10 mouse cellular contexts compared by ENCODE assay signal in genomic region chr2:157914889-157915517, GRCm38 (mm10). TPM values are rescaled to one million over a fixed set of nuclear protein-coding genes. Genes with fewer than 3 reads are reported as not detected.
DNase-seq lines count a peak whose midpoint lies in the region; ATAC-seq and TF ChIP-seq lines count a peak whose summit lies in the region.
"Had no signal": no experiment of that assay in that cellular context is flagged by ENCODE, and none has a peak within 500 bp of the region (broad histone marks: within the 10 kb centered on the region; RNA-seq: fewer than 3 reads in every experiment).

No protein-coding gene starts in this region.

- peak overlapping the region; percentile 37 for H3K4me3 ChIP-seq in embryonic facial prominence, embryonic 14.5 days (ENCODE audit: low read depth, low read length)
- peak overlapping the region; percentile 59 for H3K4me3 ChIP-seq in layer of hippocampus, adult 2 months
- H3K4me3 ChIP-seq in neural tube, embryonic 13.5 days: peak overlapping the region; percentile 64
- H3K4me3 ChIP-seq: liver, embryonic 15.5 days had no signal

- H3K36me3 ChIP-seq in embryonic facial prominence, embryonic 14.5 days (ENCODE audit: control insufficient read depth, insufficient read depth, low read length): no peaks in the 10 kb centered on the region
- H3K36me3 ChIP-seq in neural tube, embryonic 13.5 days: no peaks in the 10 kb centered on the region
- H3K36me3 ChIP-seq: liver, embryonic 15.5 days had no signal

- H3K27me3 ChIP-seq in embryonic facial prominence, embryonic 14.5 days (replicated peaks; ENCODE audit: control insufficient read depth, insufficient read depth, low read length): peaks cover 47% of the 10 kb centered on the region
- peaks cover 40% of the 10 kb centered on the region for H3K27me3 ChIP-seq in neural tube, embryonic 13.5 days

- H3K4me2 ChIP-seq in embryonic facial prominence, embryonic 14.5 days (ENCODE audit: low read depth, low read length): peak overlapping the region; percentile 61
- peak overlapping the region; percentile 74 for H3K4me2 ChIP-seq in neural tube, embryonic 13.5 days
- H3K4me2 ChIP-seq: liver, embryonic 15.5 days had no signal

- peak overlapping the region; percentile 30; the same call in 1 of the 2 replicates for H3K9ac ChIP-seq in embryonic facial prominence, embryonic 14.5 days (ENCODE audit: low read depth, low read length)
- peak overlapping the region; percentile 84 for H3K9ac ChIP-seq in neural tube, embryonic 13.5 days
- H3K9ac ChIP-seq: liver, embryonic 15.5 days had no signal

- no peak for ATAC-seq in embryonic facial prominence, embryonic 14.5 days (ENCODE audit: low read depth)
- peak; percentile 40 for ATAC-seq in neural tube, embryonic 13.5 days (ENCODE audit: low read depth)

- DNase-seq in kidney, postnatal 10 days: peak; percentile 23
- no peak for DNase-seq in kidney, adult 8-10 months
- DNase-seq in embryonic facial prominence, embryonic 14.5 days (ENCODE audit: low spot score): no peak
- peak in 1 of 2 experiments; percentile 53 for DNase-seq in layer of hippocampus, adult 2 months (ENCODE audit: low spot score in 2 of 2)
- DNase-seq in embryo, embryonic 10.5 days (ENCODE audit: low spot score): no peak
- no peak for DNase-seq in gastrocnemius, adult 8-10 months (ENCODE audit: low spot score in 2 of 2)
- no peak for DNase-seq in lung, postnatal 25 days (ENCODE audit: low spot score)

- TF ChIP-seq CTCF in layer of hippocampus, adult 2 months (conservative IDR thresholded peaks at IDR 0.05): peak; percentile 61

- no peaks in the 10 kb centered on the region for H3K9me3 ChIP-seq in embryonic facial prominence, embryonic 14.5 days (ENCODE audit: control insufficient read depth, low read length)
- no peaks in the 10 kb centered on the region for H3K9me3 ChIP-seq in neural tube, embryonic 13.5 days
- H3K9me3 ChIP-seq: liver, embryonic 15.5 days had no signal

- 56% methylated on average over 29 of the region's 43 CpGs for WGBS in embryonic facial prominence, embryonic 14.5 days
- 33% methylated on average over 43 of the region's 43 CpGs for WGBS in neural tube, embryonic 13.5 days

- no peaks in the 10 kb centered on the region for H3K4me1 ChIP-seq in embryonic facial prominence, embryonic 14.5 days (ENCODE audit: control insufficient read depth, insufficient read depth, low read length)
- peaks cover 92% of the 10 kb centered on the region for H3K4me1 ChIP-seq in neural tube, embryonic 13.5 days (replicated peaks)
- H3K4me1 ChIP-seq: liver, embryonic 15.5 days had no signal

- no peak overlapping the region for H3K27ac ChIP-seq in embryonic facial prominence, embryonic 14.5 days (replicated peaks; ENCODE audit: low read depth, low read length)
- H3K27ac ChIP-seq in layer of hippocampus, adult 2 months: peak overlapping the region; percentile 77
- peak overlapping the region; percentile 90 for H3K27ac ChIP-seq in neural tube, embryonic 13.5 days (replicated peaks)
- H3K27ac ChIP-seq: liver, embryonic 15.5 days had no signal

RNA-seq across cellular contexts. Expression of gene Vstm2l, which starts 0.6 kb away (rescaled TPM):
- polyA plus RNA-seq in embryonic facial prominence, embryonic 14.5 days (2014; fragmentation: Nextera tagmentation; extraction: Ambion mirVana): 0.80 and 1.4 TPM in 2 replicates
- 100 to 1,000 TPM; 110 to 112 TPM for total RNA-seq in layer of hippocampus, adult 2 months (2021)
- 26.2 and 34.3 TPM in 2 replicates for polyA plus RNA-seq in neural tube, embryonic 13.5 days (2015; fragmentation: Nextera tagmentation; extraction: Ambion mirVana)
- total RNA-seq in gastrocnemius, adult 8-10 months (2022): not detected
- total RNA-seq: MEL had no signal
- polyA plus RNA-seq: liver, embryonic 15.5 days had no signal

Comparison
In these comparisons a context has a peak if more than half of its experiments do, and no peak if none do; other contexts are left out.
1. RNA of gene Vstm2l, which starts 0.6 kb away (total RNA-seq): 110 to 112 TPM in layer of hippocampus, adult 2 months; not detected in gastrocnemius, adult 8-10 months; every median in the first group is over 100 times any median in the second.
2. Peak in every context shown above with its lines, with median percentiles within 50 percentile points of each other: H3K4me3 ChIP-seq.